Mouse (Mus musculus) G1E (cell line): ENCODE measurements around the gene Gart. TPM values are rescaled to one million over a fixed set of nuclear protein-coding genes. Genes with fewer than 3 reads are reported as not detected.

Source experiments
- ATAC-seq: 2 replicates; pipeline ENCODE4 v1.8.0; 2016; ENCODE audit warnings: mild to moderate bottlenecking; ENCODE audit not compliant: insufficient number of reproducible peaks, poor library complexity, low FRiP score, severe bottlenecking; ENCODE audit errors: extremely low read depth
- DNase-seq: peaks from one replicate; pipeline ENCODE4 v3.0.0; 2012; ENCODE audit warnings: low spot score
- H3K27me3 ChIP-seq: 2 replicates; pipeline ENCODE4 v1.6.1; 2012; ENCODE audit warnings: mild to moderate bottlenecking, low read length, inconsistent platforms; ENCODE audit not compliant: insufficient read depth
- H3K36me3 ChIP-seq: replicated peaks from 2 replicates; pipeline ENCODE3; 2012; ENCODE audit warnings: mild to moderate bottlenecking, inconsistent platforms
- H3K4me1 ChIP-seq: 2 replicates; pipeline ENCODE4 v1.6.1; 2012; ENCODE audit warnings: low read depth, low read length, inconsistent platforms, mixed read lengths; ENCODE audit not compliant: insufficient read depth
- H3K4me3 ChIP-seq: 2 replicates; pipeline ENCODE4 v1.5.1; 2012; ENCODE audit warnings: low read depth, mild to moderate bottlenecking, inconsistent platforms, low read length, moderate library complexity, mixed read lengths
- H3K9me3 ChIP-seq: replicated peaks from 2 replicates; pipeline ENCODE4 v1.6.1; 2012; ENCODE audit warnings: inconsistent platforms
- CTCF ChIP-seq: IDR thresholded peaks from 2 replicates; pipeline ENCODE4 v1.5.1; 2012; ENCODE audit warnings: low read depth, low read length, inconsistent platforms, mixed read lengths
- GATA1 ChIP-seq: IDR thresholded peaks from 2 replicates; pipeline ENCODE4 v1.6.1; 2012; ENCODE audit warnings: borderline replicate concordance, low read length, inconsistent platforms, mixed read lengths
- GATA2 ChIP-seq: IDR thresholded peaks from 2 replicates; pipeline ENCODE4 v1.6.1; 2012; ENCODE audit warnings: low read depth, low read length, inconsistent platforms, borderline replicate concordance
- POLR2AphosphoS5 ChIP-seq: IDR thresholded peaks from 2 replicates; pipeline ENCODE4 v1.6.1; 2012; ENCODE audit warnings: low read depth, low read length, inconsistent platforms; ENCODE audit not compliant: insufficient replicate concordance
- TAL1 ChIP-seq: conservative IDR thresholded peaks from 2 replicates; pipeline ENCODE4 v1.6.1; 2012; ENCODE audit warnings: low read depth, low read length, inconsistent platforms, mixed read lengths
- polyA plus RNA-seq: library from polyadenylated mRNA; stranded (reverse); fragments of >175 nt; gene quantifications from 2 replicates; pipeline ENCODE4 v1.2.3, GENCODE M21; 2012
- total RNA-seq, 2 experiments: library from RNA; stranded (forward) in 1 of 2; stranded (reverse) in 1 of 2; fragments of 200-1000 nt in 1 of 2; fragments of >200 nt in 1 of 2; fragmentation: Nextera tagmentation in 1 of 2; gene quantifications; 2 replicates each; pipeline ENCODE4 v1.2.3; 2014 to 2017

Gene Gart
- total and polyA plus RNA-seq, 3 experiments = 200 to 715 (median 327) TPM

DNA sequence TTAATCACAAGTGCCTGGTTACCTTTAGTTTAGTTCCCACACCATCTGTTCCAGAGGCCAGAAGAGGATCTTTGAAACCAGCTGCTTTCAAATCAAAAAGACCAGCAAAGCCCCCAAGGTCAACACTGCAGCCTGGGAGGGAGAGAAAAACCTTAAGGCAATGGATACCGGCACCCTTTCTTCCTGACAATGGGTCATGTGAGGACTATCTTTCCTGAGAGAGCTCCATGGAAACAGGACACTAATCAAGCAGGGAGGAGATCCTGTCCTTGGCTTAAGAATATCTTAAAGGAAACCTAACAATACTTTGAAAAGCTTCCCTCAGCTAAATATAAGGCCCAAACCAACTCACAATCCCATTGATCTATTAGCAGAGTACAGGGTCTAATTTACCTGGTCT is 16.2 kb downstream of the Gart start:
- Histone ChIP-seq H3K4me1 (peaks cover 8% of the 10 kb centered on the region; the same call in 1 of the 2 replicates), H3K36me3 (peaks cover 91% of the 10 kb centered on the region), H3K4me3 (no peak overlapping the region), H3K9me3 (no peaks in the 10 kb centered on the region), H3K27me3 (no peaks in the 10 kb centered on the region)
- DNase-seq = no peak
- ATAC-seq = no peak
- no peak for TF ChIP-seq TAL1
- no peak for TF ChIP-seq GATA2
- TF ChIP-seq POLR2AphosphoS5 = no peak
- TF ChIP-seq GATA1 = no peak
- TF ChIP-seq CTCF = no peak

DNA sequence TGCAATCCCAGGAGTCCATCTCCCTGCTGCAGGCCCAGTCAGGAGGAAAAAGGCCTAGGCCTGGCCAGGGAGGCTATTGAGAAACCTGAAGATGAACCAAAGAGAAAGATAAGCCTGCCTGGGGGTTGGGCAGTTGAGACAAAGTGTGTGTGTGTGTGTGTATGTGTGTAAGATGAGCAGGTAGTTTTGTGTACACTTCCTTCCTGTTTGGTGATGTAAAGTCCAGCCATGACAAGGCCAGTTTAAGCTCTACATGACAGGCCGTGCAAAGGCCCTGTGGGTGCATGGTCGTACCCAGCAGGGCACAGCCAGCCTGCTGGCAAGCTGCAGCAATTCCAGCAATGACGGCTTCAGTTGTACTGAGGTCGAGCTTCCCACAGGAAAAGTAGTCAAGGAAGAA is 17.0 kb downstream of the Gart start:
- H3K4me1 ChIP-seq = peaks cover 3% of the 10 kb centered on the region; the same call in 1 of the 2 replicates
- no peak for TF ChIP-seq GATA1
- no peak for TF ChIP-seq POLR2AphosphoS5
- TF ChIP-seq CTCF = no peak
- TF ChIP-seq GATA2 = no peak
- no peak for TF ChIP-seq TAL1
- H3K4me3 ChIP-seq = peak overlapping the region; percentile 0; the same call in 1 of the 2 replicates
- ATAC-seq = no peak
- DNase-seq = no peak
- no peaks in the 10 kb centered on the region for H3K27me3 ChIP-seq
- H3K36me3 ChIP-seq = peaks cover 91% of the 10 kb centered on the region
- H3K9me3 ChIP-seq = no peaks in the 10 kb centered on the region

DNA sequence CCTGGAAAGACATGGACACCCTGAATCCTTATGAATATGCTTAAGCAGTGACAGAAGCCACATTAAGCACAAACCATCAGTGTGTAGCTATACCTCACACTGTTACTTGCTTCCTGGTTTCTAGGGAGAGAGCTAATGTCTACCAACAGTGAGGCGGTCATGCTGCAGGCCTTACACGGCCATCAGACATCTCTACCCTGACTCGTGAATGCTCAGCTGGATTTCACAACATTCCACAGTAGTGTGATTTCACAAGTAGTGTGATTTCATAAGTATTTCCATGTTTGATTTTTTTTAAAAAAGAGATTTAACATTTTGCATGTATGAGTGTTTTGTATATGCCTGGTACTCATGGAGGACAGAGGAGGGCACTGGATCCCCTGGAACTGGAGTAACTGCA is 18.1 kb downstream of the Gart start:
- Histone ChIP-seq H3K36me3 (peaks cover 96% of the 10 kb centered on the region), H3K4me3 (no peak overlapping the region), H3K4me1 (peaks cover 3% of the 10 kb centered on the region; the same call in 1 of the 2 replicates), H3K27me3 (no peaks in the 10 kb centered on the region), H3K9me3 (no peaks in the 10 kb centered on the region)
- DNase-seq = no peak
- ATAC-seq = no peak
- no peak for TF ChIP-seq GATA2
- TF ChIP-seq GATA1 = no peak
- no peak for TF ChIP-seq TAL1
- TF ChIP-seq POLR2AphosphoS5 = no peak
- no peak for TF ChIP-seq CTCF

DNA sequence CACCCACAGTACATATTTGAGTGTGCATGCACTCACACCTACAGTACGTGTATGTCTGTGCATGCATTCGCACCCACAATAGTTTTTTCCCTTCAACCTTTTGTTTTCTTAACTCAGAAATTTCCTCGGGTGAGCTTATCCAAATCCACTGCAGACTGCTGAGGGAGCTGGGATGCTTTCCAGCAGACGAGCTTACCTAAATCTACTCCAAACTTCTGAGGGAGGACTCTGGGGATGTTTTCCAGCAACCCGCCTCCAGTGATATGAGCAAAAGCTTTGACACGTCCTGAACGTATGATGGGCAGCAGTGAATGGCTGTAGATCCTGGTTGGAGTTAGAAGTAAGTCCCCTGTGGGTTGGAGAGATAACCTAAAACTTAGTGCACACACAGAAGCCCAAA is 18.9 kb downstream of the Gart start:
- H3K27me3 ChIP-seq = no peaks in the 10 kb centered on the region
- DNase-seq = no peak
- no peaks in the 10 kb centered on the region for H3K9me3 ChIP-seq
- no peak overlapping the region for H3K4me3 ChIP-seq
- H3K4me1 ChIP-seq = peaks cover under 1% of the 10 kb centered on the region; the same call in 1 of the 2 replicates
- ATAC-seq = no peak
- peaks cover 97% of the 10 kb centered on the region for H3K36me3 ChIP-seq
- no peak for TF ChIP-seq GATA1
- no peak for TF ChIP-seq TAL1
- no peak for TF ChIP-seq GATA2
- TF ChIP-seq POLR2AphosphoS5 = no peak; the same call in 1 of the 2 replicates
- no peak for TF ChIP-seq CTCF

DNA sequence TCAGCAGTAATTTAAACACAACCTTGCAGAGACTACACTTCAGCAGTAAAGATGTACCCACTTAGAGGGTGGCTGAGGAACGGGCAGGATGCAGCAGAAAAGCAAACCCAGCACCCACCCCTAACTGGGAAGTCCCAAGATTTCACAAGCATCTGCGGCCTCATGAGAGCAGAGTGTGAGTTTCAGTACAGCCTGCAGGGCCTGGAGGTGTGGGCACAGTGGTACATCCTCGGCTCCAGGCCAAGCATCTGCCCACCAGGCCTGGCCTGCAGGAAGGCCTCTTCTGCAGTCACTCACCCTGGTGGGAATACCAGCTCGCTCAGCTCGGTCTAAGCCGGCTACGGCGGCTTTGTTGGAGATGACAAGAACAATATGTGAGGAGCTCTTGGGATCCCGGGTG is 23.7 kb downstream of the Gart start:
- ATAC-seq (no peak), DNase-seq (no peak)
- Histone ChIP-seq H3K9me3 (no peaks in the 10 kb centered on the region), H3K36me3 (peaks cover 89% of the 10 kb centered on the region), H3K4me3 (no peak overlapping the region), H3K4me1 (peaks cover 19% of the 10 kb centered on the region), H3K27me3 (no peaks in the 10 kb centered on the region)
- no peak for TF ChIP-seq GATA1
- no peak for TF ChIP-seq TAL1
- no peak for TF ChIP-seq GATA2
- no peak for TF ChIP-seq CTCF
- TF ChIP-seq POLR2AphosphoS5 = no peak

DNA sequence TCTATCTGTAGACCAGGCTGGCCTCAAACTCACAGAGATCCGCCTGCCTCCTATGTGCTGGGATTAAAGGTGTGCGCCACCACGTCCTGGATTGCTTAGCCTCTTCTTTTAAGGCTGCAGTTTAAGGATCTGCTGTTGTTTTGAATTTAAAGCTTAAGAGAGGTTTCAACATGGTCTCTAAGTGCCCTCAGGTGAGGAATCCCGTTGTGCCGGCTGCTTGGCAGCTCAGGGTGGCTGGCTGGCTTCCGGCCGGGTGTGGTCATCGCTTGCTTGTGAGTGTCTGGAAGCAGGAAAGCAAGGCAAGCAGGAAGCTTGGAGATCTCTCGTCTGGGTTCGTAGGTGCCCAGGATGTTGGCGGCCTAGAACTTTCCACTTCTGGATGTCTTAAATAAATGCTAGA is 25.8 kb downstream of the Gart start:
- Histone ChIP-seq H3K4me1 (peaks cover 21% of the 10 kb centered on the region), H3K4me3 (no peak overlapping the region), H3K36me3 (peaks cover 74% of the 10 kb centered on the region), H3K9me3 (no peaks in the 10 kb centered on the region), H3K27me3 (no peaks in the 10 kb centered on the region)
- TF ChIP-seq GATA2 = no peak
- no peak for TF ChIP-seq TAL1
- no peak for TF ChIP-seq POLR2AphosphoS5
- no peak for TF ChIP-seq GATA1
- TF ChIP-seq CTCF = no peak
- DNase-seq = no peak
- no peak for ATAC-seq

DNA sequence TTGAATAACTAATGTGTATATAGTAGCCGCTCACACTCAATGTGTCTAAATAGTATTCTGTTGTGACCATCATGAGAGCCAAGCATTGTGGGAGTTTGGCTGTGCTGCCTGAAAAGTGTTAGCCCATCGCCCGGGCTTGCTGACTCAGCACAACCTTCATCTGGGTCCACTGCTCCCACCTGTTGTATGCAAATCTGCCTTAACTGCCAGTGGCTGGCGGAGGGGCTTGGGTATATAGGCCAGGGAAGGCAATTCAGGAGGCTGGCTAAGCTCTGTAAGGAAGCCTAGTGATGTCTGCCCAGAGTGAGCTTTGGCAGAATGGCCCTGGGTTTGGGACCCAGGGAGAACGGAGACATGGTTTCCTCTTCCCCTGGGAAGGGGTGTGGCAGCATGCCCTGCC is 26.6 kb downstream of the Gart start:
- ATAC-seq (no peak), DNase-seq (no peak)
- Histone ChIP-seq H3K4me3 (no peak overlapping the region), H3K36me3 (peaks cover 66% of the 10 kb centered on the region), H3K27me3 (no peaks in the 10 kb centered on the region; the same call in 1 of the 2 replicates), H3K9me3 (no peaks in the 10 kb centered on the region), H3K4me1 (peaks cover 21% of the 10 kb centered on the region)
- TF ChIP-seq CTCF = no peak
